Mouse (Mus musculus) lung, embryonic 14.5 days (tissue): Measurements from ENCODE around the gene Taf1a. TPM values are rescaled to one million over a fixed set of nuclear protein-coding genes. Genes with fewer than 3 reads are reported as not detected.
A peak's percentile ranks its signal among the peaks of the same experiment; 100 is the strongest.

ENCODE experiments used
- ATAC-seq: fragments of 200-750 bp; cut with Nextera tagmentation; 2 replicates; pipeline ENCODE4 v1.8.0; 2017; ENCODE audit warnings: mild to moderate bottlenecking, moderate TSS enrichment, moderate library complexity; ENCODE audit not compliant: insufficient read depth
- DNase-seq: peaks from one replicate; pipeline ENCODE4 v3.0.0-alpha.2; 2015
- H3K27ac ChIP-seq: fragments of 300-500 bp; sonication (generic); 2 replicates; pipeline ENCODE4 v1.5.1; 2014; ENCODE audit warnings: low read depth, mild to moderate bottlenecking, moderate library complexity
- H3K27me3 ChIP-seq: fragments of 300-500 bp; sonication (generic); 2 replicates; pipeline ENCODE4 v1.6.1; 2014; ENCODE audit warnings: low read length, control low read depth; ENCODE audit not compliant: insufficient read depth
- H3K36me3 ChIP-seq: fragments of 300-500 bp; sonication (generic); 2 replicates; pipeline ENCODE4 v1.6.1; 2014; ENCODE audit warnings: control low read depth; ENCODE audit not compliant: insufficient read depth
- H3K4me1 ChIP-seq: fragments of 300-500 bp; sonication (generic); 2 replicates; pipeline ENCODE4 v1.6.1; 2014; ENCODE audit warnings: antibody characterized with exemption, control low read depth; ENCODE audit not compliant: insufficient read depth
- H3K4me2 ChIP-seq: fragments of 300-500 bp; sonication (generic); 2 replicates; pipeline ENCODE4 v1.6.1; 2014; ENCODE audit warnings: mild to moderate bottlenecking
- H3K4me3 ChIP-seq: fragments of 300-500 bp; sonication (generic); 2 replicates; pipeline ENCODE4 v1.5.1; 2014; ENCODE audit warnings: low read depth, low read length
- H3K9ac ChIP-seq: fragments of 300-500 bp; sonication (generic); 2 replicates; pipeline ENCODE4 v1.6.1; 2014
- H3K9me3 ChIP-seq: fragments of 300-500 bp; sonication (generic); 2 replicates; pipeline ENCODE4 v1.6.1; 2016; ENCODE audit warnings: low read depth, low read length, control low read depth
- CTCF ChIP-seq: IDR thresholded peaks from 2 replicates; pipeline ENCODE4 v1.5.1; 2016; ENCODE audit warnings: antibody characterized with exemption, low read depth
- WGBS: fragments of 180-500 bp; shearing (Covaris S2); extraction: QIAGEN DNeasy Blood & Tissue Kit; methylation state at CpG from one replicate; pipeline ENCODE4 v1.1.7; 2014; 5-methylcytosine and 5-hydroxymethylcytosine counted together
- polyA plus RNA-seq: library from polyadenylated mRNA; unstranded; fragments of >200 nt; fragmentation: Nextera tagmentation; extraction: Ambion mirVana; gene quantifications from 2 replicates; pipeline ENCODE4 v1.2.1, GENCODE M21; 2014

The Taf1a gene
- polyA plus RNA-seq, 1 experiment from 2014 or later: 21.6 TPM

DNA sequence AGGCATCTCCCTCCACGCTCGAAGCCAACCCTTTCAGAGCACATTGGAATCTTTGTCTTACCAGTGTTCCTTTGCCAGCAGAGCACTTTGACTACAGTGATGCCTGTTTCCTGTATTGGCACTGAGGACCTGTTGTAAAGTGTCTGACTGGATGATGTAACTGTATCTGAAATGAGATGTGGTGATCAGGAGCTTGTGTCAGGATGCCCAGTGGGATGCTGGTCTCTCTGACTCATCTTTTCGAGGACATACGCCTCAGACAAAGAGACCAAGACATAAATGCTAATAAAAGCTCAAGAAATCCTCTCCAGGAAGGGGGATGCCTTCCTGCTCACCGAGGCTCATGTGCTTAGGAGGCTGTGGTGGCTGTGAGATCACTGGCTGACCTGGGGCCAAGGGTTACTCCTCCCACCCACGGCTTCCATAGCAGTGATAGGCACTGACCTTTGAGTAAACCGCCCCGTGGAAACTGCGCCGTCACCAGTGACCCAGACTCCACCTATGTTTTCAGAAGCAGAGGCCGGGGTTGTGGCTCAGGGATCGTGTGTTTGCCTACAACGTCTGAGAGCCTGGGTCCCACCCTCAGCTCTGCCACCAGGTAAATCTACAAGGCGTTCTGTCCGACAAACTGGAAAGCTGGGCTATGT lies 25.4 kb downstream of the Taf1a start:
- TF ChIP-seq CTCF: no peak
- WGBS: 87% methylated on average over 15 of the region's 15 CpGs

DNA sequence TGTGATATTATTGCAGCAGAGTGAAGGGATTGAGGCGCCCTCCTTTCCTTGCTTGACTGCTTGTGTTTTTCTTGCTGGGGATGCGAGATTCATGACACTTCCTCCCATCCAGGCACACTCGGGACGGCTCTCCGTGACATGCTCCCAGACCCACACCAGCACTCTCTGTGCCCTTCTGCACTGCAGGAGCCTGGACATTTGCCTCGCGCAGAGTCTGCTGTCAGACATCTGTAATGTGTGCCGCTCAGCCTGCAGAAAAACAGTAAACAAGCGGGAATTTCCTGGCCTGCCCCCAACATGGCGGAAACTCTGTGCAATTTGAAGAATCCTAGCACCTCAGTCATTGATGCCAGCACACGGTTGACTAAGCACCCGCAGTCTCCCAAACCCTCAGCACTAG lies 29.1 kb downstream of the Taf1a start, which contains the start of gene Hhipl2:
Gene Hhipl2 (plus strand): TSS at position 343 of the 400 bp plus-strand sequence.
- Histone ChIP-seq H3K4me1 (no peaks in the 10 kb centered on the region), H3K36me3 (no peaks in the 10 kb centered on the region), H3K27ac (no peak within 1 kb of the TSS), H3K9me3 (no peaks in the 10 kb centered on the region), H3K4me2 (no peak within 1 kb of the TSS), H3K4me3 (no peak within 1 kb of the TSS), H3K9ac (no peak within 1 kb of the TSS), H3K27me3 (no peaks in the 10 kb centered on the region)
- DNase-seq (peak; percentile 55), ATAC-seq (peak; percentile 54; the same call in 1 of the 2 replicates)
- WGBS: 49% methylated on average over 12 of the region's 12 CpGs
- no peak for TF ChIP-seq CTCF

More for the DNA sequence above, 25.4 kb downstream of the Taf1a start:
- no peak for ATAC-seq
- Histone ChIP-seq H3K4me3 (no peak overlapping the region), H3K9ac (no peak overlapping the region), H3K27ac (no peak overlapping the region), H3K36me3 (peaks cover 24% of the 10 kb centered on the region), H3K9me3 (no peaks in the 10 kb centered on the region), H3K4me1 (no peaks in the 10 kb centered on the region), H3K27me3 (no peaks in the 10 kb centered on the region), H3K4me2 (no peak overlapping the region)
- no peak for DNase-seq

DNA sequence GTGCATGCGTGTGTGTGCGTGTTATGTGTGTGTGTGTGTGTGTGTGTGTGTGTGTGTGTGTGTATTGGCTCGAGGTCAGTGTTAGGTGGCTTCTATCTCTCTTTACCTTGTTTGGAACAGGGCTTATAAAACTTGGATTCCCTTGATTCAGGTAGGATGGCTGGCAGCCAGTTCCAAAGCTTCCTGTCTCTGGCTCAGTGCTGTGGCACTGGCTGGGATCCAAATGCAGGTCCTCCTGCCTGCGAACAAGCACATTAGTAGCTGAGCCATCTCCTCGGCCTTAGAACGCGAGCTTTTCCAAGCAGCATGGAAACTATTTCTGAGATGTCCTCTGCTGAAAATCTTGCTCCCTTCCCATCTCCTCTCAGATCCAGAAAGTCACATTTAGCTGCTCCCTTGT lies 31.0 kb downstream of the Taf1a start:
- DNase-seq: no peak
- WGBS: 79% methylated on average over 7 of the region's 7 CpGs

DNA sequence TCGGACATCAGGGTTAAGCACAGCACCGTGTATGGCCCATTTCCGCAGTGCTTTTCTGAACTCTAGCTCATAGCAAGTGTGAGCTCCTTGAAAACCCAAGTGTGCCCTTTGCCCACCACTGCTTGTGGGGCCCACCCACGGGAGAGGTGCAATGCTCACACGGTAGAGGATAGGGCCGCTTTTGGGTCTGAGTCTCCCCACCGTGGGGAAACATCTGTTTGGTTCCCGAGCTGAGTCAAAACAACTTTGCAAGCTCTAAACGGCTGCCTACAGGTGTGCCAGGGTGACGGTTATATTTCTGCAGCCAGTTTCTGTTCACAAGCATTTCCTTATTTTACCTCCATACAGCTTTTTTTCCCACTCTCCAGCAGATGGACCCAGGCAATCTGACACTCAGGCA lies 31.5 kb downstream of the Taf1a start:
- 84% methylated on average over 10 of the region's 10 CpGs for WGBS
- H3K27me3 ChIP-seq: no peaks in the 10 kb centered on the region
- no peak overlapping the region for H3K9ac ChIP-seq
- no peak for TF ChIP-seq CTCF
- DNase-seq (no peak), ATAC-seq (no peak)
- H3K36me3 ChIP-seq: no peaks in the 10 kb centered on the region
- H3K4me1 ChIP-seq: no peaks in the 10 kb centered on the region
- H3K27ac ChIP-seq: no peak overlapping the region
- H3K9me3 ChIP-seq: no peaks in the 10 kb centered on the region
- no peak overlapping the region for H3K4me3 ChIP-seq
- H3K4me2 ChIP-seq: no peak overlapping the region

More for the DNA sequence above, 31.0 kb downstream of the Taf1a start:
- Histone ChIP-seq H3K4me2 (no peak overlapping the region), H3K27ac (no peak overlapping the region), H3K9me3 (no peaks in the 10 kb centered on the region), H3K9ac (no peak overlapping the region), H3K27me3 (no peaks in the 10 kb centered on the region), H3K4me3 (no peak overlapping the region), H3K36me3 (no peaks in the 10 kb centered on the region), H3K4me1 (no peaks in the 10 kb centered on the region)
- TF ChIP-seq CTCF: no peak
- ATAC-seq: no peak

DNA sequence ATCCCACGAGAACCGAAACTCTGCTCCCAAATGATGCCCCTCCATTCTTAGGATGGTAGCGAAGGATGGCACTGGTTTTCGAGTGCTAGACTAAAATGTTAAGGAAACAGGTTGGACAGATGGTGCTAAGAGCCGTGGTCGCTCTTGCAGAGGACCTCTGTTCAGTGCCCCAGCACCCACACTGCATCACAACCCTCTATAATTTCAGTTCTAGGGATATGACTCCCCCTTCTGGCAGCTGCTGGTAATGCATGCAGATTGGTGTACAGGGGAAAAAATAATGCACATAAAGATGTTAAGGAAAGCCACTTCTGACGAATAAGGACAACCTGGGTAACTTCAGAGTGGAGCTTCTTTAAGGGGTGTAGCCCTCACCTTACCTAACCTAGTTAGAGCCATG lies 35.3 kb downstream of the Taf1a start:
- H3K36me3 ChIP-seq: no peaks in the 10 kb centered on the region
- H3K4me2 ChIP-seq: no peak overlapping the region
- ATAC-seq: no peak
- peak; percentile 45 for TF ChIP-seq CTCF
- no peaks in the 10 kb centered on the region for H3K9me3 ChIP-seq
- no peak overlapping the region for H3K9ac ChIP-seq
- no peak overlapping the region for H3K4me3 ChIP-seq
- H3K27ac ChIP-seq: no peak overlapping the region
- no peak for DNase-seq
- no peaks in the 10 kb centered on the region for H3K4me1 ChIP-seq
- H3K27me3 ChIP-seq: no peaks in the 10 kb centered on the region
- WGBS: 93% methylated on average over 7 of the region's 7 CpGs

GRCm38 (mm10) chr1:183434918-183435317 lies 46.1 kb downstream of the Taf1a start:
- TF ChIP-seq CTCF: no peak
- H3K4me1 ChIP-seq: no peaks in the 10 kb centered on the region
- H3K27me3 ChIP-seq: no peaks in the 10 kb centered on the region
- no peak overlapping the region for H3K27ac ChIP-seq
- no peak overlapping the region for H3K4me2 ChIP-seq
- no peak for DNase-seq
- no peak for ATAC-seq
- no peaks in the 10 kb centered on the region for H3K36me3 ChIP-seq
- WGBS: 87% methylated on average over 9 of the region's 9 CpGs
- H3K9ac ChIP-seq: no peak overlapping the region
- no peaks in the 10 kb centered on the region for H3K9me3 ChIP-seq
- no peak overlapping the region for H3K4me3 ChIP-seq

DNA sequence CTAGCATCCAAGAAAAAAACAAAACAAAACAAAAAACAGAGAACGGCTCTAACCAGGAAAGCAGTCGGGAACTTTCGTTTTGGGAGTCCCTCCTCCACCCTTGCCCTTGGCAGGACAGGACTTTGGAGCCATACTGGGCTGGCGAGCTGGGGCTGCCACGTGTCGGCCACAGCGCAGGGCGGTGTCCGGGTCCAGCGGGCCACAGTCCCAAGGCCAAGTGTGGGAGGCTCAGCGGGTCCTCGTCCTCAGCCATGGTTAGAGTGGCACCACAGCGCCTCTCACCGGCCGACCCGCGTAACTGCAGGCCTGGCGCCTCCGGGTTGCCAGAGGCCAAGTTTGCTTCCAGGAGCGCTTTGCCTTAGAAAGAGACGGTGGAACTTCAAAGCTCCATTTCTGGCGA lies 50.3 kb downstream of the Taf1a start:
- H3K4me3 ChIP-seq: peak overlapping the region; percentile 19
- H3K9ac ChIP-seq: no peak overlapping the region
- DNase-seq (peak; percentile 63), ATAC-seq (peak; percentile 48)
- H3K9me3 ChIP-seq: no peaks in the 10 kb centered on the region
- TF ChIP-seq CTCF: peak; percentile 80
- peak overlapping the region; percentile 45 for H3K4me2 ChIP-seq
- no peak overlapping the region for H3K27ac ChIP-seq
- H3K27me3 ChIP-seq: no peaks in the 10 kb centered on the region
- no peaks in the 10 kb centered on the region for H3K4me1 ChIP-seq
- WGBS: 27% methylated on average over 22 of the region's 22 CpGs
- no peaks in the 10 kb centered on the region for H3K36me3 ChIP-seq
